Mouse (Mus musculus) hindbrain, embryonic 11.5 days (tissue): ENCODE measurements at regions not wholly inside any gene's neighbourhood (a gene's known extent, or its start where the extent isn't known, plus 50 kb on each side); places are given as distances from the start of the nearest gene placed in this dataset.

ENCODE experiments used
- ATAC-seq: fragments of 200-750 bp; cut with Nextera tagmentation; 2 replicates; pipeline ENCODE4 v1.8.0; 2017; ENCODE audit warnings: mild to moderate bottlenecking, moderate TSS enrichment, moderate library complexity; ENCODE audit not compliant: low FRiP score
- DNase-seq: peaks from one replicate; pipeline ENCODE4 v3.0.0-alpha.2; 2015; ENCODE audit warnings: low spot score
- H3K27ac ChIP-seq: fragments of 300-500 bp; sonication (generic); 2 replicates; pipeline ENCODE4 v1.5.1; 2014; ENCODE audit warnings: mild to moderate bottlenecking, low read depth, low read length
- H3K27me3 ChIP-seq: fragments of 300-500 bp; sonication (generic); 2 replicates; pipeline ENCODE4 v1.6.1; 2014; ENCODE audit warnings: mild to moderate bottlenecking, low read length, moderate library complexity, mixed read lengths; ENCODE audit not compliant: control insufficient read depth, insufficient read depth
- H3K36me3 ChIP-seq: fragments of 300-500 bp; sonication (generic); 2 replicates; pipeline ENCODE4 v1.6.1; 2014; ENCODE audit warnings: mild to moderate bottlenecking, low read length, moderate library complexity, mixed read lengths; ENCODE audit not compliant: control insufficient read depth, insufficient read depth
- H3K4me1 ChIP-seq: fragments of 300-500 bp; sonication (generic); replicated peaks from 2 replicates; pipeline ENCODE4 v1.6.1; 2014; ENCODE audit warnings: low read length, mixed read lengths; ENCODE audit not compliant: control insufficient read depth, insufficient read depth
- H3K4me2 ChIP-seq: fragments of 300-500 bp; sonication (generic); replicated peaks from 2 replicates; pipeline ENCODE4 v1.6.1; 2014; ENCODE audit warnings: mild to moderate bottlenecking, low read depth, low read length
- H3K4me3 ChIP-seq: fragments of 300-500 bp; sonication (generic); 2 replicates; pipeline ENCODE4 v1.5.1; 2014; ENCODE audit warnings: low read depth, low read length
- H3K9ac ChIP-seq: fragments of 300-500 bp; sonication (generic); 2 replicates; pipeline ENCODE4 v1.6.1; 2014; ENCODE audit warnings: low read depth, low read length
- H3K9me3 ChIP-seq: fragments of 300-500 bp; sonication (generic); 2 replicates; pipeline ENCODE4 v1.6.1; 2016; ENCODE audit warnings: low read length; ENCODE audit not compliant: control insufficient read depth
- WGBS: fragments of 180-500 bp; shearing (Covaris S2); extraction: QIAGEN DNeasy Blood & Tissue Kit; methylation state at CpG from one replicate; pipeline ENCODE4 v1.1.7; 2014; 5-methylcytosine and 5-hydroxymethylcytosine counted together

DNA sequence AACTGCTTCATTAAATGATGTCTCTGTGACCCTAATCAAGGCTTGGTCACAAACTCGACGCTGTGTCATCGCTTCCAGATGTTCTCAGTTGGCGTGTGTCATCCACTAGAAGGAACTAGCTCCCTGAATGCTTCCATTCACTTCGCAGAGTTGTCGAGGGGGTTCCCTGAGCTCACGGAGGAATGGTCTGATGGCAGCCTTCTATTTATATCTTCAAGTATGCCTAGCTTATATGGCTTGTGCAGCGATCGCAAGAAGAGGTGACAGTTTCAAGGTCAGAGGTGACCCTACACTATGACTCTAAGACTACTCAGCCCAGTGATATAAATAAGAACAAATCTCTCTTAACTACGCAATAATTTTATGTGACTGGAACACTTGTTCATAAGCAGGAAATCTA lies 126.3 kb downstream of the Nr4a2 start:
- Histone ChIP-seq H3K4me3 (no peak overlapping the region), H3K36me3 (no peaks in the 10 kb centered on the region), H3K9ac (no peak overlapping the region), H3K4me1 (no peaks in the 10 kb centered on the region), H3K9me3 (no peaks in the 10 kb centered on the region), H3K4me2 (no peak overlapping the region), H3K27ac (no peak overlapping the region), H3K27me3 (no peaks in the 10 kb centered on the region)
- 77% methylated on average over 10 of the region's 10 CpGs for WGBS
- DNase-seq (no peak), ATAC-seq (no peak)

GRCm38 (mm10) chr2:56992851-56993250 lies 131.0 kb downstream of the Nr4a2 start:
- H3K4me1 ChIP-seq, result no peaks in the 10 kb centered on the region
- H3K9me3 ChIP-seq, result no peaks in the 10 kb centered on the region
- no peaks in the 10 kb centered on the region for H3K27me3 ChIP-seq
- 83% methylated on average over 5 of the region's 5 CpGs for WGBS
- DNase-seq (no peak), ATAC-seq (no peak)
- H3K9ac ChIP-seq, result no peak overlapping the region
- H3K36me3 ChIP-seq, result no peaks in the 10 kb centered on the region
- no peak overlapping the region for H3K27ac ChIP-seq
- no peak overlapping the region for H3K4me3 ChIP-seq
- no peak overlapping the region for H3K4me2 ChIP-seq

DNA sequence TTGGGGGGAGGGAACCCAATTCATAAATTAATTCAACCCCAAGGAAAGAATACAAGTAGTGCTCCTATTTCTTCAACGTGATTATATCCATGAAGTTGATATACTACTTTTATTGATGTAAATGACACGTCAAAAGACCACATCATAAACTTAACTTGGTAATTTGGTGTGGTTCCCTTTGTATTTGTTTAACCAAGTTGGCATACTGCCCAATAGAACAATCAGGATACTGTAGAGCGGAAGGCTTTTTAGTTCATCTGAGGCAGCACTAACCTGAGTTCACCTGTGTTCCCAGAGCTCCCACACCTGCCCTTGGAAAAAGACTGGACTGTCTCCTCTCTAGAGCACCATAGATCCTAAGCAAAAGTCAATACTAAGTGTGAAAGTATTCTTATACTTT lies 132.0 kb downstream of the Nr4a2 start:
- Histone ChIP-seq H3K27ac (no peak overlapping the region), H3K4me1 (no peaks in the 10 kb centered on the region), H3K4me3 (no peak overlapping the region), H3K9me3 (no peaks in the 10 kb centered on the region), H3K36me3 (no peaks in the 10 kb centered on the region), H3K4me2 (no peak overlapping the region), H3K27me3 (no peaks in the 10 kb centered on the region), H3K9ac (no peak overlapping the region)
- ATAC-seq (no peak), DNase-seq (no peak)
- WGBS, result 78% methylated on average over 3 of the region's 3 CpGs

GRCm38 (mm10) chr2:56990768-56991167 lies 133.0 kb downstream of the Nr4a2 start:
- ATAC-seq (no peak), DNase-seq (no peak)
- H3K9ac ChIP-seq, result no peak overlapping the region
- H3K4me3 ChIP-seq, result no peak overlapping the region
- H3K27me3 ChIP-seq, result no peaks in the 10 kb centered on the region
- H3K4me2 ChIP-seq, result no peak overlapping the region
- no peaks in the 10 kb centered on the region for H3K9me3 ChIP-seq
- H3K4me1 ChIP-seq, result no peaks in the 10 kb centered on the region
- no peak overlapping the region for H3K27ac ChIP-seq
- H3K36me3 ChIP-seq, result no peaks in the 10 kb centered on the region
- 90% methylated on average over 9 of the region's 9 CpGs for WGBS

- H3K27me3 ChIP-seq, result no peaks in the 10 kb centered on the region
- no peak overlapping the region for H3K27ac ChIP-seq
- H3K4me3 ChIP-seq, result no peak overlapping the region
- H3K4me2 ChIP-seq, result no peak overlapping the region
- DNase-seq, result no peak
- no peak for ATAC-seq
- 85% methylated on average over 4 of the region's 4 CpGs for WGBS
- H3K4me1 ChIP-seq, result no peaks in the 10 kb centered on the region
- H3K9me3 ChIP-seq, result no peaks in the 10 kb centered on the region
- H3K9ac ChIP-seq, result no peak overlapping the region
- H3K36me3 ChIP-seq, result no peaks in the 10 kb centered on the region
Observed at GRCm38 (mm10) chr2:56983167-56983566, 140.6 kb downstream of the Nr4a2 start.

- ATAC-seq, result no peak
- no peaks in the 10 kb centered on the region for H3K4me1 ChIP-seq
- H3K36me3 ChIP-seq, result no peaks in the 10 kb centered on the region
- H3K4me3 ChIP-seq, result no peak overlapping the region
- no peak for DNase-seq
- H3K9me3 ChIP-seq, result no peaks in the 10 kb centered on the region
- H3K27me3 ChIP-seq, result no peaks in the 10 kb centered on the region
- H3K4me2 ChIP-seq, result no peak overlapping the region
- no peak overlapping the region for H3K27ac ChIP-seq
- H3K9ac ChIP-seq, result no peak overlapping the region
Observed at GRCm38 (mm10) chr2:56980601-56981000, 143.2 kb downstream of the Nr4a2 start.

- no peaks in the 10 kb centered on the region for H3K27me3 ChIP-seq
- WGBS, result 88% methylated on average over 1 of the region's 1 CpGs
- H3K4me3 ChIP-seq, result no peak overlapping the region
- H3K4me1 ChIP-seq, result no peaks in the 10 kb centered on the region
- no peaks in the 10 kb centered on the region for H3K9me3 ChIP-seq
- ATAC-seq, result no peak
- no peak overlapping the region for H3K4me2 ChIP-seq
- DNase-seq, result no peak
- no peaks in the 10 kb centered on the region for H3K36me3 ChIP-seq
- no peak overlapping the region for H3K27ac ChIP-seq
- no peak overlapping the region for H3K9ac ChIP-seq
Observed at GRCm38 (mm10) chr2:56975680-56976079, 148.1 kb downstream of the Nr4a2 start.

- Histone ChIP-seq H3K9ac (no peak overlapping the region), H3K4me1 (no peaks in the 10 kb centered on the region), H3K27ac (no peak overlapping the region), H3K36me3 (no peaks in the 10 kb centered on the region), H3K4me2 (no peak overlapping the region), H3K9me3 (no peaks in the 10 kb centered on the region), H3K27me3 (no peaks in the 10 kb centered on the region), H3K4me3 (no peak overlapping the region)
- no peak for ATAC-seq
- DNase-seq, result no peak
- 90% methylated on average over 3 of the region's 3 CpGs for WGBS
Observed at GRCm38 (mm10) chr2:56963937-56964695, 159.7 kb downstream of the Nr4a2 start.

- Histone ChIP-seq H3K9me3 (no peaks in the 10 kb centered on the region), H3K4me3 (no peak overlapping the region), H3K27ac (peak overlapping the region; percentile 20; the same call in 1 of the 2 replicates), H3K4me2 (no peak overlapping the region), H3K36me3 (no peaks in the 10 kb centered on the region), H3K27me3 (no peaks in the 10 kb centered on the region), H3K9ac (no peak overlapping the region), H3K4me1 (no peaks in the 10 kb centered on the region)
- ATAC-seq, result peak; percentile 48; the same call in 1 of the 2 replicates
- no peak for DNase-seq
- WGBS, result 58% methylated on average over 4 of the region's 4 CpGs
Observed at GRCm38 (mm10) chr2:56959695-56960094, 164.1 kb downstream of the Nr4a2 start.
